Mouse (Mus musculus): ENCODE results near the gene Gm12355. TPM values are rescaled to one million over a fixed set of nuclear protein-coding genes. Genes with fewer than 3 reads are reported as not detected.

The Gm12355 gene
- polyA plus RNA-seq, 1 experiment from 2014 or later = 0.54 TPM

DNA sequence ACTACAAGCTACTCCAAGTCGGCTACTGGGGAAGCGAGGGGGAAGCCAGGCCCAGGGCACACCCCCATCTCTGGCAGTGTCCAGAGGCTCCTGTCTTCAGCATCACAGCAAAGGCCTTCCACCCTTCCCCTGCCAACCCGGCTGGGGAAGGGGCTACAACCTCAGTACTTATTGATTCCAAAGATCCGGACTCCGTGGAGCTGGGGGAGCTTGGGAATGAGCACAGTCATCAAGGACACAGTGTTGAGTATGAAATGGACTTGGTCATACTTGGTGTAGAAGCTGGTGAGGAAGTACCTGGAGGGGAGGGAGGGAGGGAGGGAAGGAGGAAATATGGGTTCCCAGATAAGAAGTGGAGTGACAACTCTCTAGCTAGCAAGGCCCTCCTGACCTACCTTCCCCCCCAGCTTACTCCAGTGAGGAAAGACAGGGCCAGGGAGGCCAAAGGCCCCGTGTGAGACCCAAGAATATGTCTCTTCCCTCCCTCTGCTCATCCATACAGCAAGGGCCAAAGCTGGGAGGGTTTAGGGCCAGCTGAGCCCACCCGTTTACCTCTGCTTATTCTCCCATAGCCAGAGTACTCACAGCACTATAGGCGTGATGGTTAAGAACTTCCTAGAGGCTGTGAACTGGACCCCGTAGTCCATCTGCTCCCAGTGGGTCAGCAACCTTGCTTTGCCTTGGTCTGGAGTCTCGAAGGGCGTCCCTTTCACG lies 42.8 kb downstream of the Gm12355 start:
- H3K27me3 ChIP-seq (replicated peaks; ENCODE audit: control insufficient read depth, insufficient read depth, low read length) = no peaks in the 10 kb centered on the region
- WGBS = 92% methylated on average over 12 of the region's 12 CpGs
- no peak overlapping the region for H3K27ac ChIP-seq (replicated peaks; ENCODE audit: low read depth, low read length)
- DNase-seq (ENCODE audit: low spot score) (no peak), ATAC-seq (ENCODE audit: low read depth) (no peak)
- no peak overlapping the region for H3K9ac ChIP-seq (ENCODE audit: low read depth, low read length)
- no peak overlapping the region for H3K4me2 ChIP-seq (ENCODE audit: low read depth, low read length)
- H3K4me3 ChIP-seq (ENCODE audit: low read depth, low read length) = no peak overlapping the region
- no peaks in the 10 kb centered on the region for H3K9me3 ChIP-seq (ENCODE audit: control insufficient read depth, low read length)
- H3K4me1 ChIP-seq (ENCODE audit: control insufficient read depth, insufficient read depth, low read length) = peaks cover 17% of the 10 kb centered on the region
- H3K36me3 ChIP-seq (ENCODE audit: control insufficient read depth, insufficient read depth, low read length) = peaks cover 24% of the 10 kb centered on the region

DNA sequence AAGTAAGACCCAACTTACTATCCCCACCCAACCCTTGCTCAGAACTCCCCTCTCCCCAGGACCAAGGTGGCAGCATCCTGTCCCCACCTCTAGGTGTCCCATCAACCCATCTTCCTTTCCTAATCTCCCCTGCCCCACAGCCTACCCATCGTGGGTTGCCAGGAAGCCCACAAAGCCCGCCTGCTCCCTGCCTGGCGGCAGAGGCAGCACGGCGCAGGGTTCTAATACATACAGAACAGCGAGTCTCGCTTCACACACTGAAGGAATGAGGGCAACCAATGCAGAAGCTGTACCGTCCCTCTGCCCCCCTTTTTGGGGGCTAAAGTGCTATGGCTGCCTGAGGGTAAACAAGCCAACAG lies 43.5 kb downstream of the Gm12355 start:
- Histone ChIP-seq H3K36me3 (ENCODE audit: control insufficient read depth, insufficient read depth, low read length) (peaks cover 24% of the 10 kb centered on the region), H3K27ac (replicated peaks; ENCODE audit: low read depth, low read length) (no peak overlapping the region), H3K4me1 (ENCODE audit: control insufficient read depth, insufficient read depth, low read length) (peaks cover 12% of the 10 kb centered on the region; the same call in 1 of the 2 replicates), H3K4me2 (ENCODE audit: low read depth, low read length) (no peak overlapping the region), H3K4me3 (ENCODE audit: low read depth, low read length) (no peak overlapping the region), H3K27me3 (replicated peaks; ENCODE audit: control insufficient read depth, insufficient read depth, low read length) (no peaks in the 10 kb centered on the region), H3K9ac (ENCODE audit: low read depth, low read length) (no peak overlapping the region), H3K9me3 (ENCODE audit: control insufficient read depth, low read length) (no peaks in the 10 kb centered on the region)
- ATAC-seq (ENCODE audit: low read depth) (no peak), DNase-seq (ENCODE audit: low spot score) (no peak)
- 84% methylated on average over 8 of the region's 8 CpGs for WGBS

DNA sequence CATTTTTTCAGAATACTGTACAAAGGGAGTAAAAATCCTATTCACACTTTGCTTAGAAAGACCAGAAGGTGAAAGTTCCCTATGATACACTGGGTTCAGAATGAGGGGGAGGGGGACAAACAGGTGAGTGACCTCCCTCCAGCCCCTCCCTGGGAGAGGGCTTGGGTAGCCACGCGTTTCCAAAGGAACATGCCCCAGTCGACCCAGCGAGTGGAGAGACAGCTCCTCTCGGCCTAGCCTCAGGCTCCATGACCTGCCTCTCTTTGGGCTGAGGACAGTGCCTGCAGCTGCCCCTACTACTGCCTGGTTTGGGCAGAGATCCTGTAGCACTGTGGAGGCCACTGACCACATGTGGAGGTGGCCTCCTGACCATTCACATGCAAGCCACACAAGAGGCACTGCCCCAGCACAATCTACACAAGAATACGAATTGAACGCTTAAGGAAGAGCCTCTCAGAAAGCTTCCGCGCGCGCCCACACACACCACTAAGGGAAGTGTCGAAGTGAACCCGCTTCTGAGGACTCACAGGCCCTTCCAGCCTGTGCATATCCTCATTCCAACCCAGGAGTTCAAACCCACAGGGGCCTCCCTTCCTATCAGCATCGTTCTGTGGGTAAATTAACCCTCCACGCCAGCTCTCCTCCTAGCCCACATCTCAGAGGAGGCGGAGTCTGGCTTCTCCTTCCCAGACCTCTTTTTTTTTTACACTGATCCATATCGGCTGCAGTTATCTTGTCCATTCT lies 44.0 kb downstream of the Gm12355 start:
- no peak for DNase-seq (ENCODE audit: low spot score)
- peaks cover 12% of the 10 kb centered on the region; the same call in 1 of the 2 replicates for H3K4me1 ChIP-seq (ENCODE audit: control insufficient read depth, insufficient read depth, low read length)
- H3K27ac ChIP-seq (replicated peaks; ENCODE audit: low read depth, low read length) = no peak overlapping the region
- H3K4me3 ChIP-seq (ENCODE audit: low read depth, low read length) = no peak overlapping the region
- no peak for ATAC-seq (ENCODE audit: low read depth)
- H3K27me3 ChIP-seq (replicated peaks; ENCODE audit: control insufficient read depth, insufficient read depth, low read length) = no peaks in the 10 kb centered on the region
- H3K9me3 ChIP-seq (ENCODE audit: control insufficient read depth, low read length) = no peaks in the 10 kb centered on the region
- H3K4me2 ChIP-seq (ENCODE audit: low read depth, low read length) = no peak overlapping the region
- peaks cover 24% of the 10 kb centered on the region for H3K36me3 ChIP-seq (ENCODE audit: control insufficient read depth, insufficient read depth, low read length)
- H3K9ac ChIP-seq (ENCODE audit: low read depth, low read length) = no peak overlapping the region
- WGBS = 74% methylated on average over 17 of the region's 17 CpGs

DNA sequence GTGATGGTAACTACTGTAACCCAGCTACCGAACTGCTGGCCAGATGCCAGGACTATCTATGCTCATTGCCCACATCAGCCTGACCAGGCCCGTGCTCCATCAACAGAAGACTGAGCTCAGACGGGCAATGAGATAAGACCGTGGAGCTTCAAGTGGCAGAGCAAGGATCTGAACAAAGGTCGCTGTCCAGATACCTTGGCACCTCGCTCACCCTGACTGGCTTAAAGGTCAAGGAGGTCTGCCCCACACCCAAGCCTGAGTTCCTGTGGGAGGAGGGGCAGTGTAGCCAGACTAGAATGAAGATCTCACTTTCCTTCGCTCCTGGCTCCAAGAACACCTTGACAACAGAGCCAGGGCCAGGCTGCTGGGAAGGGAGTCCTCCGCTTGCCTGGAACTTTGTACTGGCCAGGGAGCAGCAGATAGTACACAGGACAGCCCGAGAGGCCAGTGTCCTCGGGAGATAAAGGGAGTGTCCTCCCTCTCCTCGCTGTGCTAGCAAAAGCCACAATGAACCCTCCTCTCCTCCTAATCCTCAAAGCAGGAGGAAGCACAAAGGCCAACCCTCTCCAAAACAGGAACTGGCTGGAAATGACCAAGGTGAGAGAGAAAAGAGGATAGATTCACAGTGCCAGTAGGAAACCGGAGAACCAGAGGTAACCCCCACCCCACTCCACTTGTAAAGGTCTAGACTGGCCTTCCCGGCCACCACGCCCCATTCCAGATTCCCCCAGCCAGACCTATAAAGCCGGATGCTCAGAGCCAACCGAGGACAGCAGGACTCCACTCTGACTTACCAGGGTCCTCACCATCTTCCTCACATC lies 45.0 kb downstream of the Gm12355 start:
- no peaks in the 10 kb centered on the region for H3K9me3 ChIP-seq (ENCODE audit: control insufficient read depth, low read length)
- no peak overlapping the region for H3K4me2 ChIP-seq (ENCODE audit: low read depth, low read length)
- no peak overlapping the region for H3K9ac ChIP-seq (ENCODE audit: low read depth, low read length)
- H3K27me3 ChIP-seq (replicated peaks; ENCODE audit: control insufficient read depth, insufficient read depth, low read length) = no peaks in the 10 kb centered on the region
- DNase-seq (ENCODE audit: low spot score) (no peak), ATAC-seq (ENCODE audit: low read depth) (no peak)
- 0 out of 2 replicates have a peak, but pooled peaks cover 3% of the 10 kb centered on the region for H3K4me1 ChIP-seq (ENCODE audit: control insufficient read depth, insufficient read depth, low read length)
- no peak overlapping the region for H3K4me3 ChIP-seq (ENCODE audit: low read depth, low read length)
- H3K27ac ChIP-seq (replicated peaks; ENCODE audit: low read depth, low read length) = no peak overlapping the region
- 78% methylated on average over 16 of the region's 16 CpGs for WGBS
- H3K36me3 ChIP-seq (ENCODE audit: control insufficient read depth, insufficient read depth, low read length) = peaks cover 24% of the 10 kb centered on the region

DNA sequence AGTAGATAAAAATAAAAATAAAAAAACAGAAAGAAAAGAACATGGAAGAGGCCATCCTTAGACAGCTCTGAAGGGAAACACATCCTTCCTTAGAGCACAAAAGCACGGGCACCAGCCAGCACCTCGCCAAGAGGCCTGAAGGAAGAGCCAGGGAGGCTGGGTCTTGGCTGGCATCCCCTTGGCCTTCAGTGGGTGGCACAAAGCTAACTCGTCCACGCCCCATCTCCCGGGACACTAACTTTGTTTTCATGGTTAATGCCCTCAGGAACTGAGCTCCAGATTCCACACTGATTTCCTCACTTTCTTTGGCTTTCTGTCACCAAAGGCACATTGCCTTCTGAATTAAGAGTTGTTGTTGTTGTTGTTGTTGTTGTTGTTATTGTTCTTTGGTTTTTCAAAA lies 47.7 kb downstream of the Gm12355 start:
- no peaks in the 10 kb centered on the region for H3K9me3 ChIP-seq (ENCODE audit: control insufficient read depth, low read length)
- no peak overlapping the region for H3K4me2 ChIP-seq (ENCODE audit: low read depth, low read length)
- ATAC-seq (ENCODE audit: low read depth) (no peak), DNase-seq (ENCODE audit: low spot score) (no peak)
- peaks cover 18% of the 10 kb centered on the region for H3K36me3 ChIP-seq (ENCODE audit: control insufficient read depth, insufficient read depth, low read length)
- H3K4me1 ChIP-seq (ENCODE audit: control insufficient read depth, insufficient read depth, low read length) = no peaks in the 10 kb centered on the region
- no peaks in the 10 kb centered on the region for H3K27me3 ChIP-seq (replicated peaks; ENCODE audit: control insufficient read depth, insufficient read depth, low read length)
- H3K9ac ChIP-seq (ENCODE audit: low read depth, low read length) = no peak overlapping the region
- H3K27ac ChIP-seq (replicated peaks; ENCODE audit: low read depth, low read length) = no peak overlapping the region
- no peak overlapping the region for H3K4me3 ChIP-seq (ENCODE audit: low read depth, low read length)
- WGBS = 70% methylated on average over 5 of the region's 5 CpGs

Other genes with a start within 250 kb of the Gm12355 start
- 22.8 and 27.7 TPM in 2 replicates for gene Tcap, start 241.8 kb downstream of the Gm12355 start, polyA plus RNA-seq (2014; fragmentation: Nextera tagmentation; extraction: Ambion mirVana)
- gene Pnmt, start 239.2 kb downstream of the Gm12355 start, polyA plus RNA-seq (2014; fragmentation: Nextera tagmentation; extraction: Ambion mirVana) = 0.49 and 0.59 TPM in 2 replicates
- 9.3 and 10.5 TPM in 2 replicates for gene Pgap3, start 225.2 kb downstream of the Gm12355 start, polyA plus RNA-seq (2014; fragmentation: Nextera tagmentation; extraction: Ambion mirVana)
- gene Erbb2, start 213.2 kb downstream of the Gm12355 start, polyA plus RNA-seq (2014; fragmentation: Nextera tagmentation; extraction: Ambion mirVana) = 48.3 and 54.8 TPM in 2 replicates
- gene Mien1, start 186.7 kb downstream of the Gm12355 start, polyA plus RNA-seq (2014; fragmentation: Nextera tagmentation; extraction: Ambion mirVana) = 92.4 and 102 TPM in 2 replicates
- 8.3 and 8.8 TPM in 2 replicates for gene Grb7, start 179.3 kb downstream of the Gm12355 start, polyA plus RNA-seq (2014; fragmentation: Nextera tagmentation; extraction: Ambion mirVana)
- gene Ikzf3, start 79.6 kb downstream of the Gm12355 start, polyA plus RNA-seq (2014; fragmentation: Nextera tagmentation; extraction: Ambion mirVana) = 0.18 and 0.21 TPM in 2 replicates
- gene Zpbp2, start 74.6 kb downstream of the Gm12355 start, polyA plus RNA-seq (2014; fragmentation: Nextera tagmentation; extraction: Ambion mirVana) = 0.21 TPM in 1 of 2 replicates, not detected in the other
- 12.6 and 13.6 TPM in 2 replicates for gene Ormdl3, start 38.3 kb downstream of the Gm12355 start, polyA plus RNA-seq (2014; fragmentation: Nextera tagmentation; extraction: Ambion mirVana)
- gene Lrrc3c, start 27.4 kb downstream of the Gm12355 start, polyA plus RNA-seq (2014; fragmentation: Nextera tagmentation; extraction: Ambion mirVana) = not detected in 2 replicates
- not detected in 2 replicates for gene Gsdma3, start 699 bp upstream of the Gm12355 start, polyA plus RNA-seq (2014; fragmentation: Nextera tagmentation; extraction: Ambion mirVana)
- gene Gsdma2, start 21.1 kb upstream of the Gm12355 start, polyA plus RNA-seq (2014; fragmentation: Nextera tagmentation; extraction: Ambion mirVana) = not detected in 2 replicates
- gene Gsdma, start 38.7 kb upstream of the Gm12355 start, polyA plus RNA-seq (2014; fragmentation: Nextera tagmentation; extraction: Ambion mirVana) = 0.64 and 2.0 TPM in 2 replicates
- gene Psmd3, start 56.9 kb upstream of the Gm12355 start, polyA plus RNA-seq (2014; fragmentation: Nextera tagmentation; extraction: Ambion mirVana) = 136 and 146 TPM in 2 replicates
- gene Csf3, start 75.6 kb upstream of the Gm12355 start, polyA plus RNA-seq (2014; fragmentation: Nextera tagmentation; extraction: Ambion mirVana) = not detected in 2 replicates
- 40.7 and 49.0 TPM in 2 replicates for gene Med24, start 103.8 kb upstream of the Gm12355 start, polyA plus RNA-seq (2014; fragmentation: Nextera tagmentation; extraction: Ambion mirVana)
- 57.7 and 62.2 TPM in 2 replicates for gene Thra, start 115.0 kb upstream of the Gm12355 start, polyA plus RNA-seq (2014; fragmentation: Nextera tagmentation; extraction: Ambion mirVana)
- 1.1 and 1.9 TPM in 2 replicates for gene Nr1d1, start 149.7 kb upstream of the Gm12355 start, polyA plus RNA-seq (2014; fragmentation: Nextera tagmentation; extraction: Ambion mirVana)
- 18.1 and 18.5 TPM in 2 replicates for gene Msl1, start 169.9 kb upstream of the Gm12355 start, polyA plus RNA-seq (2014; fragmentation: Nextera tagmentation; extraction: Ambion mirVana)
- 32.2 and 34.0 TPM in 2 replicates for gene Casc3, start 179.2 kb upstream of the Gm12355 start, polyA plus RNA-seq (2014; fragmentation: Nextera tagmentation; extraction: Ambion mirVana)
- 5.7 and 6.3 TPM in 2 replicates for gene Rapgefl1, start 211.1 kb upstream of the Gm12355 start, polyA plus RNA-seq (2014; fragmentation: Nextera tagmentation; extraction: Ambion mirVana)
- gene Wipf2, start 238.0 kb upstream of the Gm12355 start, polyA plus RNA-seq (2014; fragmentation: Nextera tagmentation; extraction: Ambion mirVana) = 3.9 and 4.3 TPM in 2 replicates

Data from embryonic facial prominence, embryonic 14.5 days (tissue).